Mouse (Mus musculus): ENCODE data around the gene Arfgap3. TPM values are rescaled to one million over a fixed set of nuclear protein-coding genes. Genes with fewer than 3 reads are reported as not detected.
"Not testable (repeated sequence)": the region's sequence is repeated elsewhere in the genome, so short reads cannot be mapped to it uniquely, and the experiment has no call there.

Gene Arfgap3
- polyA plus RNA-seq, 1 experiment from 2014 or later: 54.6 TPM

DNA sequence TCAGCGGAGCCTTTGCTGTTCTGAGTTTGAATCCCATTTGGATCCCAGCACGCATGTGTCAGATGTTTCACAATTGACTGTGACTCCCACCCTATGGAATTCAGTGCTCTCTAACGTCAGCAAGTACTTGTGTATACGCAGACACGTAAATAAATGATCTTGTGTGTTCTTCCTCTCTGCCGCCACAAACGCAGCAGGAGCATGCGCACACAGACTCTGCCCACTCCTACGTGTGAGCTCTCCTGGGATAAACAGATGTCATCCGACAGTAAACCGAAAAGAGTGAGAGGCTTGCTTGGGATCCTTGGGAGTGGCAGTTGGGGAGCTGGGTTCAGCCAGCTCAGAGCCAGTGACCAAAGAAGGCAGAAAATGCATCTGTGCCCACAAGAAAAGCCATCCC is 68.7 kb downstream of the Arfgap3 start:
- H3K9ac ChIP-seq (ENCODE audit: low read length): no peak overlapping the region
- H3K27me3 ChIP-seq (replicated peaks; ENCODE audit: control insufficient read depth, insufficient read depth, low read length): no peaks in the 10 kb centered on the region
- no peaks in the 10 kb centered on the region for H3K4me1 ChIP-seq (replicated peaks; ENCODE audit: control insufficient read depth, insufficient read depth, low read length)
- 0 out of 2 replicates have a peak overlapping the region, but pooled peaks have one; percentile 4 for H3K4me2 ChIP-seq (ENCODE audit: low read length)
- ATAC-seq (replicated peaks; ENCODE audit: low FRiP score, low TSS enrichment, low read depth): peak; percentile 71; the same call in 1 of the 2 replicates
- H3K36me3 ChIP-seq (ENCODE audit: control insufficient read depth, insufficient read depth, low read length): no peaks in the 10 kb centered on the region
- peak; percentile 60 for DNase-seq (ENCODE audit: low spot score)
- no peaks in the 10 kb centered on the region for H3K9me3 ChIP-seq (ENCODE audit: control insufficient read depth, low read length)
- H3K27ac ChIP-seq (ENCODE audit: low read depth): peak overlapping the region; percentile 64
- 26% methylated on average over 11 of the region's 11 CpGs for WGBS
- H3K4me3 ChIP-seq (ENCODE audit: low read depth, low read length): no peak overlapping the region

- no peak overlapping the region for H3K9ac ChIP-seq (ENCODE audit: low read length)
- whole genome bisulfite sequencing: 86% methylated on average over 5 of the region's 5 CpGs
Measured at GRCm38 (mm10) chr15:83278579-83278978, 71.5 kb downstream of the Arfgap3 start.

GRCm38 (mm10) chr15:83277451-83277850 is 72.6 kb downstream of the Arfgap3 start:
- H3K27me3 ChIP-seq (replicated peaks; ENCODE audit: control insufficient read depth, insufficient read depth, low read length): no peaks in the 10 kb centered on the region
- H3K27ac ChIP-seq (ENCODE audit: low read depth): no peak overlapping the region
- H3K4me1 ChIP-seq (replicated peaks; ENCODE audit: control insufficient read depth, insufficient read depth, low read length): no peaks in the 10 kb centered on the region
- no peaks in the 10 kb centered on the region for H3K9me3 ChIP-seq (ENCODE audit: control insufficient read depth, low read length)
- H3K9ac ChIP-seq (ENCODE audit: low read length): no peak overlapping the region
- DNase-seq (ENCODE audit: low spot score): no peak
- H3K4me3 ChIP-seq (ENCODE audit: low read depth, low read length): no peak overlapping the region
- H3K36me3 ChIP-seq (ENCODE audit: control insufficient read depth, insufficient read depth, low read length): no peaks in the 10 kb centered on the region
- ATAC-seq (replicated peaks; ENCODE audit: low FRiP score, low TSS enrichment, low read depth): no peak
- no peak overlapping the region for H3K4me2 ChIP-seq (ENCODE audit: low read length)
- 74% methylated on average over 4 of the region's 4 CpGs for WGBS

More at GRCm38 (mm10) chr15:83278579-83278978, 71.5 kb downstream of the Arfgap3 start:
- no peaks in the 10 kb centered on the region for H3K36me3 ChIP-seq (ENCODE audit: control insufficient read depth, insufficient read depth, low read length)
- H3K4me1 ChIP-seq (replicated peaks; ENCODE audit: control insufficient read depth, insufficient read depth, low read length): no peaks in the 10 kb centered on the region
- no peak overlapping the region for H3K27ac ChIP-seq (ENCODE audit: low read depth)
- DNase-seq (ENCODE audit: low spot score) (no peak), ATAC-seq (replicated peaks; ENCODE audit: low FRiP score, low TSS enrichment, low read depth) (no peak)
- no peak overlapping the region for H3K4me3 ChIP-seq (ENCODE audit: low read depth, low read length)
- no peaks in the 10 kb centered on the region for H3K27me3 ChIP-seq (replicated peaks; ENCODE audit: control insufficient read depth, insufficient read depth, low read length)
- H3K9me3 ChIP-seq (ENCODE audit: control insufficient read depth, low read length): no peaks in the 10 kb centered on the region
- no peak overlapping the region for H3K4me2 ChIP-seq (ENCODE audit: low read length)

DNA sequence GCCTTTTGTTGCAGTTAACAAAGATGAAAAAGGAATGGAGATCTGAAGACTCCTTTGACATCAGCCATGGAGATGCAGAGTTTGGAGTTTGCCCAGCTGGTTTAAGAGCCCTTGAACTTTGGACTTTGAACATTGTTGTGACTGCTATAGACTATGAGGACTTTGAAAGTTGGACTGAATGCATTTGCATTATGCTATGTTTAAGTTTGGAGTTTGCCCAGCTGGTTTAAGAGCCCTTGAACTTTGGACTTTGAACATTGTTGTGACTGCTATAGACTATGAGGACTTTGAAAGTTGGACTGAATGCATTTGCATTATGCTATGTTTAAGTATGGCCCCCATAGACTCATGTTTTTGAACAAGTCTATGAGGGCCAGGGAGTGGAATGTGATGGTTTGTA is 75.8 kb downstream of the Arfgap3 start:
- not testable (repeated sequence) for DNase-seq (ENCODE audit: low spot score); ATAC-seq (replicated peaks; ENCODE audit: low FRiP score, low TSS enrichment, low read depth); H3K9me3 ChIP-seq (ENCODE audit: control insufficient read depth, low read length); H3K4me3 ChIP-seq (ENCODE audit: low read depth, low read length); H3K27ac ChIP-seq (ENCODE audit: low read depth); H3K27me3 ChIP-seq (replicated peaks; ENCODE audit: control insufficient read depth, insufficient read depth, low read length); H3K9ac ChIP-seq (ENCODE audit: low read length); H3K4me1 ChIP-seq (replicated peaks; ENCODE audit: control insufficient read depth, insufficient read depth, low read length); H3K36me3 ChIP-seq (ENCODE audit: control insufficient read depth, insufficient read depth, low read length); H3K4me2 ChIP-seq (ENCODE audit: low read length)

- Histone ChIP-seq H3K9me3 (ENCODE audit: control insufficient read depth, low read length) (no peaks in the 10 kb centered on the region), H3K4me3 (ENCODE audit: low read depth, low read length) (no peak overlapping the region), H3K27ac (ENCODE audit: low read depth) (no peak overlapping the region), H3K36me3 (ENCODE audit: control insufficient read depth, insufficient read depth, low read length) (no peaks in the 10 kb centered on the region), H3K27me3 (replicated peaks; ENCODE audit: control insufficient read depth, insufficient read depth, low read length) (no peaks in the 10 kb centered on the region), H3K4me1 (replicated peaks; ENCODE audit: control insufficient read depth, insufficient read depth, low read length) (no peaks in the 10 kb centered on the region), H3K9ac (ENCODE audit: low read length) (no peak overlapping the region), H3K4me2 (ENCODE audit: low read length) (no peak overlapping the region)
- WGBS: 89% methylated on average over 2 of the region's 2 CpGs
- ATAC-seq (replicated peaks; ENCODE audit: low FRiP score, low TSS enrichment, low read depth) (no peak), DNase-seq (ENCODE audit: low spot score) (no peak)
Measured at GRCm38 (mm10) chr15:83273017-83273416, 77.0 kb downstream of the Arfgap3 start.

- 22% methylated on average over 9 of the region's 9 CpGs for WGBS
- DNase-seq (ENCODE audit: low spot score); ATAC-seq (replicated peaks; ENCODE audit: low FRiP score, low TSS enrichment, low read depth): not testable (repeated sequence)
Measured at GRCm38 (mm10) chr15:83271221-83271620, 78.8 kb downstream of the Arfgap3 start.

GRCm38 (mm10) chr15:83269985-83270384 is 80.1 kb downstream of the Arfgap3 start:
- not testable (repeated sequence) for ATAC-seq (replicated peaks; ENCODE audit: low FRiP score, low TSS enrichment, low read depth); DNase-seq (ENCODE audit: low spot score); H3K9ac ChIP-seq (ENCODE audit: low read length); H3K4me2 ChIP-seq (ENCODE audit: low read length); H3K27ac ChIP-seq (ENCODE audit: low read depth); H3K4me3 ChIP-seq (ENCODE audit: low read depth, low read length); H3K9me3 ChIP-seq (ENCODE audit: control insufficient read depth, low read length); H3K36me3 ChIP-seq (ENCODE audit: control insufficient read depth, insufficient read depth, low read length); H3K27me3 ChIP-seq (replicated peaks; ENCODE audit: control insufficient read depth, insufficient read depth, low read length); H3K4me1 ChIP-seq (replicated peaks; ENCODE audit: control insufficient read depth, insufficient read depth, low read length)
- WGBS: 67% methylated on average over 6 of the region's 6 CpGs

More at GRCm38 (mm10) chr15:83271221-83271620, 78.8 kb downstream of the Arfgap3 start:
- not testable (repeated sequence) for H3K9ac ChIP-seq (ENCODE audit: low read length); H3K27ac ChIP-seq (ENCODE audit: low read depth); H3K4me3 ChIP-seq (ENCODE audit: low read depth, low read length); H3K36me3 ChIP-seq (ENCODE audit: control insufficient read depth, insufficient read depth, low read length); H3K4me1 ChIP-seq (replicated peaks; ENCODE audit: control insufficient read depth, insufficient read depth, low read length); H3K4me2 ChIP-seq (ENCODE audit: low read length); H3K9me3 ChIP-seq (ENCODE audit: control insufficient read depth, low read length); H3K27me3 ChIP-seq (replicated peaks; ENCODE audit: control insufficient read depth, insufficient read depth, low read length)

- not testable (repeated sequence) for H3K4me3 ChIP-seq (ENCODE audit: low read depth, low read length); H3K4me2 ChIP-seq (ENCODE audit: low read length); H3K36me3 ChIP-seq (ENCODE audit: control insufficient read depth, insufficient read depth, low read length); DNase-seq (ENCODE audit: low spot score); ATAC-seq (replicated peaks; ENCODE audit: low FRiP score, low TSS enrichment, low read depth); H3K9ac ChIP-seq (ENCODE audit: low read length); H3K9me3 ChIP-seq (ENCODE audit: control insufficient read depth, low read length); H3K4me1 ChIP-seq (replicated peaks; ENCODE audit: control insufficient read depth, insufficient read depth, low read length); H3K27me3 ChIP-seq (replicated peaks; ENCODE audit: control insufficient read depth, insufficient read depth, low read length); H3K27ac ChIP-seq (ENCODE audit: low read depth)
- 35% methylated on average over 6 of the region's 7 CpGs for WGBS
Measured at GRCm38 (mm10) chr15:83268428-83268827, 81.6 kb downstream of the Arfgap3 start.

GRCm38 (mm10) chr15:83265269-83265668 is 84.8 kb downstream of the Arfgap3 start:
- WGBS: 7% methylated on average over 1 of the region's 1 CpGs
- DNase-seq (ENCODE audit: low spot score): no peak
- no peak overlapping the region for H3K27ac ChIP-seq (ENCODE audit: low read depth)

More at GRCm38 (mm10) chr15:83265269-83265668, 84.8 kb downstream of the Arfgap3 start:
- H3K36me3 ChIP-seq (ENCODE audit: control insufficient read depth, insufficient read depth, low read length): no peaks in the 10 kb centered on the region
- H3K9me3 ChIP-seq (ENCODE audit: control insufficient read depth, low read length): no peaks in the 10 kb centered on the region
- H3K4me2 ChIP-seq (ENCODE audit: low read length): no peak overlapping the region
- H3K27me3 ChIP-seq (replicated peaks; ENCODE audit: control insufficient read depth, insufficient read depth, low read length): no peaks in the 10 kb centered on the region
- no peaks in the 10 kb centered on the region for H3K4me1 ChIP-seq (replicated peaks; ENCODE audit: control insufficient read depth, insufficient read depth, low read length)
- no peak overlapping the region for H3K4me3 ChIP-seq (ENCODE audit: low read depth, low read length)
- ATAC-seq (replicated peaks; ENCODE audit: low FRiP score, low TSS enrichment, low read depth): no peak
- no peak overlapping the region for H3K9ac ChIP-seq (ENCODE audit: low read length)

Data from intestine, embryonic 14.5 days (tissue).